Mouse (Mus musculus) spleen, adult 18-20 months (tissue): ENCODE data around the gene Wnt5b.

ENCODE experiments used
- DNase-seq, 2 experiments: peaks; one replicate each; pipeline ENCODE4 v3.0.0; 2022; ENCODE audit warnings: mixed read lengths in 2 of 2

The Wnt5b gene

GRCm38 (mm10) chr6:119521482-119521900 lies 22.7 kb downstream of the Wnt5b start:
- DNase-seq, result no peak

- no peak for DNase-seq
Measured at GRCm38 (mm10) chr6:119520731-119521130, 23.4 kb downstream of the Wnt5b start.

DNA sequence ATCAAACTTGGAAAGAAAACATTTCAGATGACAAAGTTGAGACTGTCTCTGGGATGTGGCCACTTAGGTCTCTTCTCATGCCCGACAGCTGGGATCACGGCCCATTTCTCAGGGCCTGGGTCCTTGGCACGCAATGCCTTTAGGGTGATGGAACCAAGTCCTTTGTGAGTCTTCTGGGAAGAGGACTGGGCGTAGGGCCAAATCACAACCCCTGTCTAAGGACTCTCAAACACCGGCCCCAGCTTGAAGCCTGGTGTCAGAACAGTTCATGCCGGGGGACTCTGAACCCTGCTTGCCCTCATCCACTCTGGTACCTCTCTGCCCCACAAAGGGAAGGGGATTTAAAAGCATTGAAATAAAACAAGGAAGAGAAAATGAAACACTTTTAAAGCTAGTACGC lies 30.1 kb downstream of the Wnt5b start:
- no peak for DNase-seq

- DNase-seq, result no peak
Measured at GRCm38 (mm10) chr6:119513452-119513851, 30.7 kb downstream of the Wnt5b start.

GRCm38 (mm10) chr6:119512701-119513100 lies 31.4 kb downstream of the Wnt5b start:
- DNase-seq, result no peak

- no peak for DNase-seq
Measured at GRCm38 (mm10) chr6:119509437-119510037, 34.6 kb downstream of the Wnt5b start.

GRCm38 (mm10) chr6:119508634-119509375 lies 35.3 kb downstream of the Wnt5b start:
- no peak for DNase-seq

- no peak for DNase-seq
Measured at GRCm38 (mm10) chr6:119508221-119508620, 35.9 kb downstream of the Wnt5b start.

GRCm38 (mm10) chr6:119505525-119506225 lies 38.5 kb downstream of the Wnt5b start:
- no peak for DNase-seq

DNA sequence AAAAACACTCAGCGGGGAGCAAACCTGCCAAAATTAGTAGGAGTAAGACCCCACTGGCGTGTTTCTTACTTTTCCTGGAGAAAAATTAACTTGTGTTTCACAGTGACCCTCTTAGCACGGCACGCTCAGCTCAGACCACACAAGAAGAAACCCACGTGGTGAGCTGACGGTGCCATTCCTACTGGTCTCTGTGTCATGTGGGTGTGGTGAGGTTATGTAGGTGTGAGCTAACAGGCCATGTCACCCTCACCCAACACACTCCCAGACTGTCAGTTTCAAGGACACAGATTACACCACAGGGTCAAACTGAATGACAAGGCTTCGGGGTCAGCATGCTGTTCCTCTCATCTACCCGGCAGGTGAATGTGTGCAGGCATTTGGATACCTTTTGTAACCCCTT lies 39.4 kb downstream of the Wnt5b start:
- no peak for DNase-seq

DNA sequence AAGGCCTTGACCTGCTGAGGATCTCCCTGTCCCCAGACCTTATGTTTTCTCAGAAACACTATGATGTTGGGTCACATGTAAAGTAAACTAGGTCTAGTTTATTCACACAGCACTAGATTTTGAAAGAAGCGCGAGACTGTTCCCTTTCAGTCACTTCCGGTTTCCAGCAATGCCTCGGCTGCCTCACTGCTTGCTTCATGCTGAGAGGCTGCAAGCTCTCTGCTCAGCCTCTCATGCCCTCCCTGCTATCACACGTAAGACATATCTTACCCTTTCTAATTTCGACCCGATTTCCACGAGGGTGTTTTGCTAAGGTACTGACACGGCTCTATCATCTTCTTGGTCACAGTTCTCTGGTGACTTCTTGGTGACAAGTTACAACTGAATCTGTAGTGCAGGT lies 42.1 kb downstream of the Wnt5b start:
- no peak for DNase-seq

- no peak for DNase-seq
Measured at GRCm38 (mm10) chr6:119500086-119500485, 44.1 kb downstream of the Wnt5b start.

- DNase-seq, result no peak
Measured at GRCm38 (mm10) chr6:119499271-119499670, 44.9 kb downstream of the Wnt5b start.

DNA sequence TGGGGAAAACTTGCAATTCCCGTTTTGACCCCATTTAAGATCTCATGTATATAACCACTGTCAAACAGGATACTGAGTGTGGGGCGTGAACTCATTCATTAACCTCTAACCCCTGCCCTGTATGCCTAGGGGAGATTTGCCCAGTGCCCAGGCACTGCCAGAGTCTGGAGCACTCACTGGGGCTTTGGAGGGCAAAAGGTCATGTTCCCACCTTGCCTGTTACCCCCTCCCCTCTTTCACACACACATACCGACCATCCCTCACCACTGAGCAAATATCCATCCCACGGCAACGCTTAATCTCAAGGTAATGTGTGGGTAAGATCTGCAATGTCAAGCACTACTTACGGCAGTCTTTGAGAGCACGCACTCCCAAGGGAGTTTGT lies 51.5 kb downstream of the Wnt5b start:
- DNase-seq, result no peak

- DNase-seq, result no peak
Measured at GRCm38 (mm10) chr6:119491997-119492629, 52.0 kb downstream of the Wnt5b start.

DNA sequence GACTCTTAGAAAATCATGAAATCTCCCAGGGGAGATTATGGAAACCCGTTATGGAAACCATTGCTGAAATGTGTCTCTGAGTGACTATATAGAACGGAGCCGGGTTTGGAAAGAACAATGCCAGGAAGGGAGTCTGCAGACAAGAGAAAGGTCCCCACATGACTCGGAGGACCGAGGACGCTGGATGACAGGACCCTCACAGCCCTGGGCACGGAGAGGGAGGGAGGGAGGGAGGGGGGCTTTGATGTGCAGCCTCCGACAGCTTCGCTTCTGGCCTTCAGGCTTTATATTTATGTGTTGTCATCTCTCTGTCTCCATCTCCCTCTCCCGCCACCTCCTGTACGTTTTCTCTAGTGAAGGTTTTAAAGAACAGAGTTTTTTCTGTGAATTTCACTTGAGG lies 53.1 kb downstream of the Wnt5b start:
- DNase-seq, result no peak

- no peak for DNase-seq
Measured at GRCm38 (mm10) chr6:119490549-119490948, 53.6 kb downstream of the Wnt5b start.

- no peak for DNase-seq
Measured at GRCm38 (mm10) chr6:119489765-119490164, 54.4 kb downstream of the Wnt5b start.

- no peak for DNase-seq
Measured at GRCm38 (mm10) chr6:119487619-119488018, 56.5 kb downstream of the Wnt5b start.

GRCm38 (mm10) chr6:119487085-119487458 lies 57.1 kb downstream of the Wnt5b start:
- no peak for DNase-seq

- no peak for DNase-seq
Measured at GRCm38 (mm10) chr6:119486381-119487084, 57.6 kb downstream of the Wnt5b start.

DNA sequence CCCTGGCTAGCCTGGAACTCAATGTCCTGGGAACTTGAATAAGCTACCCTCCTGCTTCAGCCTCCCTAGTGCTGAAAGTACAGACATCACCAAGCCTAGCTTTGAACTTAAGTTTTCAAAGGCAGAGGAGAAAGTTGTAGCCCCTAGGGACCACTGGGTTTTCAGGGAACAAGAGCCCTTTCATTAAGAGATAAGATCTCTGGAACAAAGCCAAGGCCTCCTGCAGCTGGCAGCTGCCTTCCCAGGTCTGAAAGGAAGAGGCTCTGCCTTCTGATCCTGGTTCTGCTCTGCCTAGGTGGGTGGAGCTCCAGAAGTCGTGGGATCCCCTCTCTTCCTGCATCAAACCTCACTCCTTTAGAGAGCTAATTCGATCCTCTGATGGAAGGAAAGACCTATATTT lies 58.7 kb downstream of the Wnt5b start:
- DNase-seq, result no peak
